Mouse (Mus musculus): ENCODE measurements around the gene Zfp985.
"Not testable (repeated sequence)": the region's sequence is repeated elsewhere in the genome, so short reads cannot be mapped to it uniquely, and the experiment has no call there.

The Zfp985 gene

DNA sequence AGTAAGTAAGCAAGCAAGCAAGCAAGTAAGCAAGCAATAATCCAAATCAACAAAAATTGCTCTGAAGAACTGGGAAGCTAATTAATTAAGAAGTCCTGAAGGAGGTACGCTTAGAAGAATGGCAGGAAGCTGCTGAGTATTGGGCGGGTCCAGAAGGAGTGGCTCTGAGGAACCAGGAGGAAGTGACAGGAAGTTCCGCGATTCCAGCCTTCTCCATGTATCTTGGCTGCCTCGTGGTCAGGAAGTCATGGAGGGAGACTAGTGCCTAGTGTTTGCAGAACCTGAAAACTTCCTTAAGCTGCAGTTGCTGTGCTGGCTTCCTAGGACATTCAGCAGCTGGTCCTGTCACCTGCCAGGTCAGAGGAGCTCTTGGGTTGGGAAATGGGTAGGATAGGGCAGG is at the start of gene Zfp985:
Zfp985 (plus strand) TSS at position 207 of the 400 bp plus-strand sequence.
- in situ Hi-C loops (cut with MboI; ENCODE audit: low sequenced_read_pairs): not testable (repeated sequence)

DNA sequence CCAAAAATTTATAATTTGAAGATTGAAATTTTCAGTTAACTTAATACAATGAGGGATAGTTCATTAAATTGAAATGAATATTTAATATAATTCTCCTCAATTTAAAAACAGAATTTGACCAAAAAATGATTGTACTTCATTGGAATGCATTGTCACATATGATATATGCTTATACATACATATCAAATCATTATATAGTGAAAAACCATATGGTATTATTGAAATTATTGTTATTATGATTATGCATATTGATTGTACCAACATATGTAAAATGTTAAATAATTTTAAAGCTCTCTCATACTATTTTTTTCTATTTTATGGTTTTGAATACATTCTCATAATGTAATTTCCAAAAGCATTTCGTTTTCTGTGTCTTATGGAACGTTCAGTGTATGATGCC is 43.9 kb upstream of the Zfp985 start:
- in situ Hi-C loops (cut with MboI; ENCODE audit: low sequenced_read_pairs): no loop called here

DNA sequence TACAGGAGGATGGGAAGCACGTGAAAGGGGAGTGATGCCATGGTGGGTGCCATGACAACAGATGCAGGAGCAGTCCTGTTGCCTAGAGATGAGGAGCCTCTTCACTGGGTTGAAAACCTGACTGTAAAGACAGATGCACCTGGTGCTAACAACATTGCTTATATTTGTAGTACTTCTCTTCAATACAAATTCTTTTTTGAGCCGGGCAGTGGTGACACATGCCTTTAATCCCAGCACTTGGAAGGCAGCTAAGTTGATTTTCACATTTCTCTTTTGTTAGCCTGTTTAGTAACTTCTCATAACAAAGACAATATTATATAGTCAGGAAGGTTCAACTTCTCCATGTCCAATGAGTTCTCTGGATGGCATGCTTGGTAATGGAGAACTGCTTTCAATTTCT is 34.1 kb upstream of the Zfp985 start:
- in situ Hi-C loops (cut with MboI; ENCODE audit: low sequenced_read_pairs): loop anchor here (5.0 kb wide), 1 partner anchor 1962 kb away; no protein-coding TSS in a partner anchor

DNA sequence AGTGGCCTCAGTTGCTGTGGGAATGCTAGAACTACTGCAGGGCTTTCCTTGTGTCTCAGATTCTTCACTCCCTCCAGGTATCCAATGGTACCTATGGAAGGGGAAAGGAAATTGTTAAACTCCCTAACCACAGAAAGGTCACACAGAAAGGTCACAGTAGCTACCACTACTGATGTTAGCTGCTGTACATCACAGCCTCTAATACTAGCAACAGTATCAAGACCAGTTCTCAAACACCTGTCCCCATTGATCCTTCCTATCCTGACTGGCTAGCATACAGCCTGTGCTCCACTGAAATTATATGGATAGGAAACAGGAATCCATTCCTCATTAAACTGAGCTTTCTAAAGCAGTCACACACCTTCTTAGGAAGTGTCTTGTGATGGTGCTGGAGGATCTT is 33.0 kb upstream of the Zfp985 start:
- in situ Hi-C loops (cut with MboI; ENCODE audit: low sequenced_read_pairs): no loop called here

DNA sequence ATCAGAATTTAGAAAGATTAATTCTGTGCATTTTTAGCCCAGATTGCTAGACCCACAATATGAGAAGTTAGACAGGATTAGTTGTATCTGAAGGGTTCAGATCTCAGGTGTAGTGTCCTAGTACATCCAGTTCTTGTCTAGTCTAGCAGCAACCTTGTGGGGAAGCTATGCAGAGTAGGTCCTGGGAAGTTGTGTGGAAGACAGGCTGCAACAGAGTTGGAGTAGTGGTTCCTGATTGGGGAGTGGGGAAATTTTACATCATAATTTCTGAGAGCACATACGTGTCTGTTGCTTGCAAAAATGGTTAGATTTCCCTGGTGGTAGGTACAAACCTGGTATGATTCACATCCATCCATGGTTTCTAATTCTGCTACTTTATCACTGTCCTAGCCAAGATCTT is 28.0 kb upstream of the Zfp985 start:
- in situ Hi-C loops (cut with MboI; ENCODE audit: low sequenced_read_pairs): no loop called here

DNA sequence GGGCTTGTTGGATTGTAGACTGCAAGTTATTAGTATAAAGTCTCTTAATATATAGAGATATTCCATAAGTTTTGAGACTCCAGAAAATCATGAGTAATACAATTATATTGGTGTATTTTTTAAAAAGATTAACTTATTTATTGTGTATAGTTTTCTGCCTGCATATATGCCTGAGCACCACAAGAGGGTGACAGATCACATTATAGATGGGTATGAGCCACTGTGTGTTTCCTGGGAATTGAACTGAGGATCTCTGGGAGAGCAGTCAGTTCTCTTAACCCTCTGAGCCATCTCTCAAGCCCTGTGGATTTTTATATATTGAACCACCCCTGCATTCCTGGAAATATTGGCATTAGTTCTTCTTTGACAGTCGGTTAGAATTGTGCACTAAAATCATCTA is 22.7 kb upstream of the Zfp985 start:
- in situ Hi-C loops (cut with MboI; ENCODE audit: low sequenced_read_pairs): no loop called here

DNA sequence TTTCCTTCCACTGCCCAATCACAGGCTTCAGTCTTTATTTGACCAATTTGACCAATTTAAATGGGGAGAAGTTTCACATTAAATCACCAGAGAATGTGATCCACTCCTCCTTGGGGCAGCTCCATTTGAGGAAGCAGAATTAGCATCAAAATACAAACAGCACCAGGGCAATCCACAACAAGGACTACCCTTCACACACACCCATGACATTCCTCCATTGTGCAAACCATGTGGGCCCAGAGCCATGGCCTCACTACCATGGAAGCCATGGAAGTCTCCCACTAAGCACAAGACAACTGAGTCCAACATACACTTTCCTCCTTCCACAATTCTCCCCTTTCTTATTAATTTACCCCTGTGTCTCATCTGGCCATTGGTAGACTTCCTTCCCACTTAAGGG is 17.2 kb upstream of the Zfp985 start:
- in situ Hi-C loops (cut with MboI; ENCODE audit: low sequenced_read_pairs): not testable (repeated sequence)

DNA sequence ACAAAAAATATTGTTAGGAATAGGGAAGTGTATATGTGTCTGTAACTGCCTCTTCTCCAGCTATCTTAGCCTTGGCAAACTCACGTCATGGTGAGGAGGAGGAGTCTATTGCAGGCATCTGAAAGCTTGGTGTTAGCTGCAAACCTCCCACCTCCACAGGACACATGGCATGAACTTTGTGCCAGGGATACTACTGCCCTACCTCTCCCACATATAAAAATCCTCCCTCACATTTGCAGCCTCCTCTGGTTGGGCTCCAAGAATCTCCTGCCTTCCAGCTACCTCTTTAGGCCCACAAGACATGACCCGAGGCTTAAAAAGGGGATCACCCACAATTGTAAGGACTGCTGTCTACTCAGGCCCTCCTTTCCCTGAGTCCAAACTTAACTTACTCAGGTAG is 15.4 kb upstream of the Zfp985 start:
- in situ Hi-C loops (cut with MboI; ENCODE audit: low sequenced_read_pairs): no loop called here

DNA sequence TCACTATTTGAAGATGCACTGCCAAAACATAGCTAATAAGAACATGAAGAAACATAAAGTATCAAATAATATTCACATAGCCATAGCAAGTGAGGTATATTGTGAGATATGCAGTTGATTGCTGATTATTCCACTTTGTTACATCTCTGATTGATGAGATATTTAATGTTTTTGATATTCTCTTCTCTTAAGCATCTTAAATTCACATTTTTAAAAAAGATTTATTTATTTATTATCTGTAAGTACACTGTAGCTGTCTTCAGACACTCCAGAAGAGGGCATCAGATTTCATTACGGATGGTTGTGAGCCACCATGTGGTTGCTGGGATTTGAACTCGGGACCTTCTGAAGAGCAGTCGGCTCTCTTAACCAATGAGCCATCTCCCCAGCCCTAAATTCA is 13.2 kb upstream of the Zfp985 start, which contains the start of gene Gm16503:
Gm16503 (plus strand) TSS at position 301 of the 400 bp plus-strand sequence.
- in situ Hi-C loops (cut with MboI; ENCODE audit: low sequenced_read_pairs): not testable (repeated sequence)

DNA sequence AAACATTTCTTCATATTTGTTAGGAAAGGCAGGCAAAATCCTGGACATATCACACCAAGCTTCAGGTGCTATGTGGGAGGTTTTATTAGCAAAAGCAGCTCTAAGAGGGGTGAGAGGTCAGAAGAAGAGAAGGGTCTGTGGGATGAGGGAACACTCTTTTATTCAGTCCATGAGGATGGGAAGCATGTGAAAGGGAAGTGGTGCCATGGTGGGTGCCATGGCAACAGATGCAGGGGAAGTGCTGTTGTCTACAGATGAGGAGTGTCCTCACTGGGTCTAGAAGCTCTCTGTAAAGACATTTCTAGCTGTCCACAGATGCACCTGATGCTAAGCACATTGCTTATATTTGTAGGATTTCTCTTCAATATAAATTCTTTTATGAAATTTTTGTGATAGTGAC is 12.0 kb upstream of the Zfp985 start:
- in situ Hi-C loops (cut with MboI; ENCODE audit: low sequenced_read_pairs): no loop called here

DNA sequence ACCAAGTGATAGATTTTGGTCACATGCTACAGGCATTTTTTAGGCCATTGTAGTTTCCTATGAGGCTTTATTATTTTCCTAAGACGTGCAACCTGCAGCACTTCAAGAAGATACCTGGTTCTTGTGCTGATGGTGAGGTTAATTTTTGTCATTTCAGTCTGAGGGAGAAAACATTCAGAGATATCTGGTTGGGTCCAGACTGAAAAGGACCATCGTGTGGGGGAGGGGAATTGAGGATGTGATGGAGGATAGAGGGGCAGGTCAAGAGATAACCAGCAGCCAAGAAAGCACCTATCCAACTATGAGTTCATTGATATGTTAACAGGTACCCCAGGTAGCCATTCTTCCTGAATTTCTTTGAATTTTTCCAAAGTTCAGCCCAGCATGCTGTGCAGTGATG is 1.3 kb downstream of the Zfp985 start:
- in situ Hi-C loops (cut with MboI; ENCODE audit: low sequenced_read_pairs): not testable (repeated sequence)

DNA sequence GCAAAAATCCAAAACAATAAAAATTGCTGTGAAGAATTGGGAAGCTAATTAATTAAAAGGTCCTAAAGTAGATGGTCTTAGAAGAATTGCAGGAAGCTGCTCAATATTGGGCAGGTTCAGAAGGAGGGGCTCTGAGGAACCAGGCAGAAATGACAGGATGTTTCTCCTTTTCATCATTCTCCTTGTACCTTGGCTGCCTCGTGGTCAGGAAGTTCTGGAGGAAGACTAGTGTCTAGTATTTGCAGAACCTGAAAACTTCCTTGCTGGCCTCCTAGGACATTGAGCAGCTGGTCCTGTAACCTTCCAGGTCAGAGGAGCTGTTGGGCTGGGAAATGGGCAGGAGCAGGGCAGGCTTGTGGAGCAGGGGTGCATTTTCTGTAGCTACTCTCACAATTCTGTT is 3.8 kb downstream of the Zfp985 start:
- in situ Hi-C loops (cut with MboI; ENCODE audit: low sequenced_read_pairs): not testable (repeated sequence)

DNA sequence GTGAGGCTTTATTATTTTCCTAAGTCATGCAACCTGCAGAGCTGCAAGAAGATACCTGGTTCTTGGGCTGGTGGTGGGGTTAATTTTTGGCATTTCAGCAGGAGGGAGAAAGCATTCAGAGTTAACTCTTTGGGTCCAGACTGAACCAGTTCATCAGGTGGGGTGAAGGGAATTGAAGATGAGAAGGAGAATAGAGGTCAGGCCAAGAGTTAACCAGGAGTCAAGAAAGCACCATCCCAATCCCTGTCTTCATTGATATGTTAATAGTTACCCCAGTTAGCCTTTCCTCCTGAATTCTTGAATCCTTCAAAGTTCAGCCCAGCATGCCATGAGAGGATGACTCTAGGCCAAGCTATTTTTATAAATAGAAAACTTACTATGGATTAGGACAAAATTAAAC is 4.9 kb downstream of the Zfp985 start:
- in situ Hi-C loops (cut with MboI; ENCODE audit: low sequenced_read_pairs): not testable (repeated sequence)

DNA sequence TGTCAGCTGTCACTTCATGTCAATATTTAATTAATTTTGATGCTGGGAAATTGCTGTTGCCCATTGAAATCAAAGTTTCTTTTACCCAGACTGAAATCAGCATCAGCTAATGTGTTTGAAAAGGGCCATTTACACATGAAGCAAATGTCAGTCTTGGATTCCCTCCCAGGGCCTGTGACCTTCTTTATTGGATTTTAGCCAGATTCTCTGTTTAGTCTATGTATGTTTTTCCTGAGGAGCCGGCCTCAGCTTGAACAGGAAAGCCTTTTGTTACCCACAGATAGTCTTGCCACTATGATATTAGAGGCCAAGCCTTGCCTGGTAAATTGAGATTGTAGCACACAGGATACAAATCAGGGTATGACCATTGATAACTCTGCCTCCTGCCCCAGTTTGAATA is 6.0 kb downstream of the Zfp985 start:
- in situ Hi-C loops (cut with MboI; ENCODE audit: low sequenced_read_pairs): not testable (repeated sequence)

DNA sequence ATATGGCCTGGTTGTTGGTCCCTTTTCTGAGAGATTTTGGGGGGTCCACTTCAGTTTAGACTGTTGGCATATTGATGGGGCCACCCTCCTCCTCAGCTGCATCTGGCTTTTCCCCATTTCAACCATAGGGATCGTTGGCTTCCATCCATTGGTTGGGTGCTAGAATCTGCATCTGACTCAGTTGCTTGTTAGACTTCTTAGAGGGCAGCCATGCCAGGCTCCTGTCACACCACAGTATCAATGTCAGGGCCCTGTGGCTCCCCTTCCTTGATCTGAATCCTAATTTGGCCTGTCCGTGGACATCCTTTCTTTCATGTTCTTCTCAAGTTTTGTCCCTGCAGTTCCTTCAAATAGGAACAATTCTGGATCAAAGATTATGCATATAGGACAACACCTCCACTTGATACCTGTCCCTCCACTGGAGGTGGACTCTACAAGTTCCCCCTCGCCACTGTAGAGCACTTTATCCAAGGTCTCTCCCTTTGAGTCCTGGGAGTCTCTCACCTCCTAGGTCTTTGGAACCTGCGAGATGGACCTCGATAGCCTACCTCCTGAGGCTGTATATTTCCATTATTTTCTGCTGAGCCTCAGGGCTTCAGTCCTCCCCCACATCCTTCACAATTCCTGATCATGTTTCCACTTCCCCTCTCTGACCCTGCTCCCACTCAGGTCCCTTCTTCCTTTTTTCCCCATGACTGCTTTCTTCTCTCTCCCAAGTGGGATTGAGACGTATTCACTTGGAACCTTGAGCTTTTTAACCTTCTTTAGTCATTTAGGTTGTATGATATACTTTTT is 12.5 kb downstream of the Zfp985 start:
- in situ Hi-C loops (cut with MboI; ENCODE audit: low sequenced_read_pairs): no loop called here

DNA sequence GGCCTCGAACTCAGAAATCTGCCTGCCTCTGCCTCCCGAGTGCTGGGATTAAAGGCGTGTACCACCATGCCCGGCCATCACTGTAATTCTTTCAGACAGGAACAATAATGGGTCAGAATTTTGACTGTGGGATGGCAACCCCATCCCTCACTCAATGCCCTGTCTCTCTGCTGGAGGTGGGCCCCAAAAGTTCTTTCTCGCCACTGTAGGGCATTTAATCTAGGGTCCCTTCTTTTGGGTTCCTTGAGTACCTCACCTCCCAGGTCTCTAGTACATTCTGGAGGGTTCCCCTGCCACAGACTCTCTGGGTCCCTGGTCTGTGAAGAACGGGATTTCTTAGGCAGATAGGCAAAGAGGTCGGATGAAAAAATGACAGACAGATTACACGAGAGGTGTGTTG is 18.1 kb downstream of the Zfp985 start:
- in situ Hi-C loops (cut with MboI; ENCODE audit: low sequenced_read_pairs): not testable (repeated sequence)

DNA sequence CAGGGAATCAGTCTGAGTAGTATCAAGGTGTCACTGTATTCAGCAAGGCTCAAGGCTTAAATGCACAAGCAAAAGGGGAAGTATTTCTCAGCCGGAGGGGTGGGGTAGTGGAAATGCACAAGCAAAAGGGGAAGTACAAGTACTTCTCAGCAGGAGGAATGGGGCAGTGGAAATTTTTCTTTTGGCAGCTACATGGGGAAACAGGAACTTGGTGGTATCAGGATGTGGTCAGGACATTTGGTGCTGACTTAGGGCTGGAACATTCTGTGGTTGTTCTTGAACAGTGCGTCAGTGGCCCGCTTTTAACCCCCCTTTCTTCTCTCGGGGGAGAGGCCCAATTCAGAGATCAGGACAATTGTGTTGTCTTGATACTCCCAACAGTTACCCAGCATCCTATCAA is 26.3 kb downstream of the Zfp985 start:
- in situ Hi-C loops (cut with MboI; ENCODE audit: low sequenced_read_pairs): not testable (repeated sequence)

DNA sequence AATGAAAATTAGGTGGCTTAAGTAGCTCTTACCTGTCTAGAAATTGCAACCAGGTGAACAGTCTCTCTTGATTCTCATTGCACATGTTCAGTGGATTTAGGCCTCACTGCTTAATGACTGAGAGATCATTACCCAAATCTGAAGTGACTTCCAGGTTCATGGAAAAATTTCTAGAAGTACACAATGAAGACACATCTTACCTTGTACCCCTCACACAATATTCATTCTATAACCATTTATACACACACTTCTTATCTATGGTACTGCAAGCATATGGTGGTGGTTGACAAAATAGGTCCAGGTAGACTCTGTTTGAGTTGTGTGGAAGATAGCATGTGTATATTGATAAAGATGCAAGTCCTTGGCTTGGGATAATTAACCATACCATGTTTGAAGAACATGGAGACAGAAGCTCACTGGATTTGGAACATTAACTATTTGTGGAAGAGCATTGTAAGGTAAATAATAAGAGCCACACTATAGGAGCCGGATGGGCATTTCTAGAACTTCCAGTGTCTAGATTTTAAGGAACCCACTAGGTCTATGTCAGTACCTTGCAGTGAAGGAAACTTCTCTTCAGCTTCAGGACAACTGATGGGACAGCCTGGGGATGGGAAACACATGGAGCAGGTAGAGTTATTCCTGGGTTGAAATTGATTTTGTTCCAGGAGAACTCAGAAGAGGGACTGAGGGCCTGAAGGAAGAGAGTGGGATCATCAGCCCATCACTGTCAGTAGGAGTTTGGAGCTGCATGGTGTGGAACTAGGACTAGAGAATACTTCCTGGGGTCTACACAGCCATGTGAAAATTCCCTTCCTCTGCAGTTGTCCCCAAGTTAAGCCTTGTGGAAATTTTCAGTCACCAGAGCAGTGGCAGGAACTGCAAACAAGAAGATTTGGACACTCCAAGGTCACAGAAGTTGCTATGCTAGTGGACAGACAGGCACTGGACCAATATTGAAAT is 33.7 kb downstream of the Zfp985 start:
- in situ Hi-C loops (cut with MboI; ENCODE audit: low sequenced_read_pairs): no loop called here

DNA sequence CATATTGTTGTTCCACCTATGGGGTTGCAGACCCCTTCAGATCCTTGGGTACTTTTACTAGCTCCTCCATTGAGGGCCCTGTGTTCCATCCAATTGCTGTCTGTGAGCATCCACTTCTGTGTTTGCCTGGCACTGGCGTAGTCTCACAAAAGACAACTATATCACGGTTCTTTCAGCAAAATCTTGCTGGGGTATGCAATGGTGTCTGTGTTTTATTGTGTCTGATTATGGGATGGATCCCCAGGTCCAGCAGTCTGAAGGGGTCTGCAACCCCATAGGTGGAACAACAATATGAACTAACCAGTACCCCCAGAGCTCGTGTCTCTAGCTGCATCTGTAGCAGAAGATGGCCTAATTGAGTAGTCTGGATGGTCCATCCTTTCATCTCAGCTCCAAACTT is 41.6 kb downstream of the Zfp985 start:
- in situ Hi-C loops (cut with MboI; ENCODE audit: low sequenced_read_pairs): not testable (repeated sequence)

DNA sequence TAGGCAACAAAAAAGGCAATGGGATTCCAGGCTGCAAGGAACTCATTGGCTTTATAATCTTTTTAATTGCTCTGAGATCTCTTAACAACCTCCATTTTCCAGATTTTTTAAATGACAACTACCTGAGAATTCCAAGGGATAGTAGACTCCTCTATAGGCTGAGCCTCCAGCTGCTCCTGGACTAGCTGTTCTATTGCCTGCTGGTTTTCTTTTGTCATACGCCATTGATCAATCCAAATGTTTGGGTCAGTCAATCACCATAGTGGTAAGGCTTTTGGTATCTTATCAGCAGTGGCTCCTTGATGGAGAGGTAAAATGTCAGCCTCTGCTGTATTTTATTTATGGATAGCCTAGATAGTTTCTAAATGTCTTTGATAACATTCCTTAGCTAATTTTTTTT is 44.6 kb downstream of the Zfp985 start:
- in situ Hi-C loops (cut with MboI; ENCODE audit: low sequenced_read_pairs): no loop called here

DNA sequence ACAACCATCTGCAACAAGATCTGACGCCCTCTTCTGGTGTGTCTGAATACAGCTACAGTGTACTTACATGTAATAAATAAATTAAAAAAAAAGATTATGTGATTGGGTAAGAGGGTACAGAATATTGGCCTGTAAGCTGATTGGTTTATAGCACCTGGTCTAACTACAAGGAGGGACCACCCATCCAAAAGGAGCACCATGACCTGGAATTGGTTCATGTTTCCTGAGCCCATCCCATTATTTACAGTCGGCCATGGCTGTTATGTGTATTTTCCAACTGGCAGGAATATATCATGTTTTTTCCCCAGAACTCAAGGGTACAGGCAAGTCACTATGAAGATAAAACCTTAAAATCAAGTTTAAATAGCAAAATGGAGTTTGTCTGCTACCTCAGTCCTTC is 45.8 kb downstream of the Zfp985 start:
- in situ Hi-C loops (cut with MboI; ENCODE audit: low sequenced_read_pairs): no loop called here

DNA sequence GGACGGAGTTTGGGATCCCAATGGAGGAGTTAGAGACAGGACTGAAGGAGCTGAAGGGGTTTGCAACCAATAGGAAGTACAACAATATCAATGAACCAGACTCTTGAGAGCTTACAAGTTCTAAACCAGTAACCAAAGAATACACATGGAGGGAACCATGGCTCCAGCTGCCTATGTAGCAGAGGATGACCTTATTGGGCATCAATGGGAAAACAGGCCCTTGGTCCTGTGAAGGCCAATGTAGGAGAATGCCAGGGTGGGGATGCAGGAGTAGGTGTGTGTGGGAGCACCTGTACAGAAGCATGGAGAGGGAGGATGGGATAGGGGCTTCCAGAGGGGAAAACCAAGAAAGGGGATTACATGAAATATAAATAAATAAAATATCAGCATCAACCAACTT is 48.8 kb downstream of the Zfp985 start:
- in situ Hi-C loops (cut with MboI; ENCODE audit: low sequenced_read_pairs): no loop called here

Data from CH12F3 (cell line).